Comparison of ENCODE assay signal across 11 mouse cellular contexts in the genomic region with DNA sequence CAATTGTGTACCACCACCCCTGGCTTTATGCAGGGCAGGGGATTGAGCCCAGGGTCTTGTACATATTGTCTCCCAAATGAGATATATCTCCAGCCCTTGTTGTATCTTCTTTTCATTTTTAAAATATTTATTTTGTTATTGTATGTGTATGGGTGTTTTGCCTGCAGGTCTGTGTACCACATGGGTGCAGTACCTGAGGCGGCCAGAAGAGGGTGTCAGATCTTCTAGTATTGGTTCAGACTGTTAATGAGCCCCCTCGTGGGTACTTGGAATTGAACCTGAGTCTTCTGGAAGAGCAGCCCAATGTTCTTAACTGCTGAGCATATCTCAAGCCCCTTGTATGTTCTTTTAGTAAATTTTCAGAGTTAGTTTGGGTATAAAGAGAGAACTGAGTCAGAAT. TPM values are rescaled to one million over a fixed set of nuclear protein-coding genes. Genes with fewer than 3 reads are reported as not detected.
A peak's percentile ranks its signal among the peaks of the same experiment; 100 is the strongest.
DNase-seq lines count a peak whose midpoint lies in the region; ATAC-seq and TF ChIP-seq lines count a peak whose summit lies in the region.
"Had no signal": no experiment of that assay in that cellular context is flagged by ENCODE, and none has a peak within 500 bp of the region (broad histone marks: within the 10 kb centered on the region; RNA-seq: fewer than 3 reads in every experiment).

No protein-coding gene starts in this region.

- H3K4me2 ChIP-seq in hindbrain, postnatal 0 days (ENCODE audit: low read depth, low read length) = no peak overlapping the region
- H3K4me2 ChIP-seq in hindbrain, embryonic 16.5 days (ENCODE audit: low read length) = no peak overlapping the region
- H3K4me2 ChIP-seq: embryonic facial prominence, embryonic 12.5 days; stomach, embryonic 15.5 days had no signal

- DNase-seq in hindbrain, postnatal 0 days (ENCODE audit: low spot score) = peak; percentile 58
- no peak for DNase-seq in testis, postnatal 14 days (ENCODE audit: low spot score)
- DNase-seq in splenic B cell, adult 2 months (ENCODE audit: low read depth, low spot score) = peak; percentile 57
- DNase-seq in spleen, adult 12 weeks (ENCODE audit: low spot score) = no peak
- DNase-seq in MN1 (ENCODE audit: low spot score) = no peak
- DNase-seq: adrenal gland, adult 8-10 months had no signal

- no peaks in the 10 kb centered on the region for H3K9me3 ChIP-seq in hindbrain, postnatal 0 days (ENCODE audit: low read length)
- no peaks in the 10 kb centered on the region for H3K9me3 ChIP-seq in hindbrain, embryonic 16.5 days (ENCODE audit: control insufficient read depth, low read length)
- H3K9me3 ChIP-seq: embryonic facial prominence, embryonic 12.5 days; stomach, embryonic 15.5 days had no signal

- no peaks in the 10 kb centered on the region for H3K4me1 ChIP-seq in hindbrain, postnatal 0 days (ENCODE audit: insufficient read depth, low read length)
- no peaks in the 10 kb centered on the region for H3K4me1 ChIP-seq in hindbrain, embryonic 16.5 days (ENCODE audit: control insufficient read depth, insufficient read depth, low read depth, low read length)
- no peaks in the 10 kb centered on the region for H3K4me1 ChIP-seq in testis, adult 2 months (ENCODE audit: control insufficient read depth, insufficient read depth, low read length)
- H3K4me1 ChIP-seq in bone marrow macrophage, adult 2 months (ENCODE audit: control insufficient read depth, insufficient read depth, low read length) = no peaks in the 10 kb centered on the region
- H3K4me1 ChIP-seq: embryonic facial prominence, embryonic 12.5 days; stomach, embryonic 15.5 days had no signal

- H3K4me3 ChIP-seq in hindbrain, postnatal 0 days (ENCODE audit: low read length) = no peak overlapping the region
- no peak overlapping the region for H3K4me3 ChIP-seq in hindbrain, embryonic 16.5 days (ENCODE audit: low read length)
- no peak overlapping the region for H3K4me3 ChIP-seq in testis, adult 2 months (ENCODE audit: control insufficient read depth, low read depth, low read length)
- no peak overlapping the region for H3K4me3 ChIP-seq in bone marrow macrophage, adult 2 months (ENCODE audit: insufficient read depth, low read length)
- H3K4me3 ChIP-seq: embryonic facial prominence, embryonic 12.5 days; stomach, embryonic 15.5 days had no signal

- ATAC-seq in hindbrain, postnatal 0 days = no peak
- no peak for ATAC-seq in hindbrain, embryonic 16.5 days

- 42% methylated on average over 2 of the region's 2 CpGs for WGBS in hindbrain, postnatal 0 days
- 50% methylated on average over 2 of the region's 2 CpGs for WGBS in hindbrain, embryonic 16.5 days

- H3K36me3 ChIP-seq in hindbrain, postnatal 0 days (ENCODE audit: insufficient read depth, low read length) = peaks cover 21% of the 10 kb centered on the region; the same call in 1 of the 2 replicates
- peaks cover 6% of the 10 kb centered on the region for H3K36me3 ChIP-seq in hindbrain, embryonic 16.5 days (ENCODE audit: control insufficient read depth, insufficient read depth, low read length)
- H3K36me3 ChIP-seq in testis, adult 2 months (ENCODE audit: control insufficient read depth, insufficient read depth, low read length) = no peaks in the 10 kb centered on the region; the same call in 1 of the 2 replicates
- H3K36me3 ChIP-seq in splenic B cell, adult 2 months (ENCODE audit: control insufficient read depth, insufficient read depth, low read length, poor library complexity, severe bottlenecking) = peaks cover 1% of the 10 kb centered on the region; the same call in 1 of the 2 replicates
- H3K36me3 ChIP-seq: stomach, embryonic 15.5 days had no signal

- TF ChIP-seq CTCF in hindbrain, postnatal 0 days (IDR thresholded peaks at IDR 0.05; ENCODE audit: low read depth) = peak; percentile 61
- peak; percentile 43; the same call in 1 of the 2 replicates for TF ChIP-seq CTCF in testis, adult 2 months (IDR thresholded peaks at IDR 0.05; ENCODE audit: control insufficient read depth, insufficient read depth, insufficient replicate concordance, low read depth, low read length)
- 0 out of 2 replicates have a peak, but pooled peaks have one; percentile 32 for TF ChIP-seq CTCF in bone marrow macrophage, adult 2 months (IDR thresholded peaks at IDR 0.05; ENCODE audit: low read depth, low read length)

- H3K27me3 ChIP-seq in hindbrain, postnatal 0 days (ENCODE audit: insufficient read depth, low read length) = no peaks in the 10 kb centered on the region
- no peaks in the 10 kb centered on the region for H3K27me3 ChIP-seq in hindbrain, embryonic 16.5 days (replicated peaks; ENCODE audit: control insufficient read depth, insufficient read depth, low read length)
- H3K27me3 ChIP-seq in testis, adult 2 months (ENCODE audit: control insufficient read depth, insufficient read depth, low read length) = no peaks in the 10 kb centered on the region
- no peaks in the 10 kb centered on the region for H3K27me3 ChIP-seq in splenic B cell, adult 2 months (ENCODE audit: control insufficient read depth, insufficient read depth, low read length, poor library complexity, severe bottlenecking)
- H3K27me3 ChIP-seq: embryonic facial prominence, embryonic 12.5 days; stomach, embryonic 15.5 days had no signal

- no peak overlapping the region for H3K27ac ChIP-seq in hindbrain, postnatal 0 days
- no peak overlapping the region for H3K27ac ChIP-seq in hindbrain, embryonic 16.5 days (ENCODE audit: low read depth, low read length)
- no peak overlapping the region for H3K27ac ChIP-seq in testis, adult 2 months (ENCODE audit: control insufficient read depth, insufficient read depth, low read depth, low read length)
- no peak overlapping the region for H3K27ac ChIP-seq in bone marrow macrophage, adult 2 months (ENCODE audit: insufficient read depth, low read depth, low read length)
- H3K27ac ChIP-seq: embryonic facial prominence, embryonic 12.5 days; stomach, embryonic 15.5 days had no signal

- TF ChIP-seq POLR2A in testis, adult 2 months (IDR thresholded peaks at IDR 0.05; ENCODE audit: control insufficient read depth, low read depth, low read length) = no peak
- TF ChIP-seq POLR2A in bone marrow macrophage, adult 2 months (IDR thresholded peaks at IDR 0.05; ENCODE audit: borderline replicate concordance, low read depth, low read length) = no peak

- H3K9ac ChIP-seq in hindbrain, postnatal 0 days (replicated peaks; ENCODE audit: low read length) = no peak overlapping the region
- H3K9ac ChIP-seq in hindbrain, embryonic 16.5 days (ENCODE audit: low read depth, low read length) = no peak overlapping the region
- H3K9ac ChIP-seq: embryonic facial prominence, embryonic 12.5 days; stomach, embryonic 15.5 days had no signal

RNA-seq across cellular contexts. Expression of a gene that starts 11.3 kb away (rescaled TPM):
- total RNA-seq in hindbrain, postnatal 0 days (2014; rRNA removed) = 31.0 and 41.1 TPM in 2 replicates
- polyA plus RNA-seq in hindbrain, postnatal 0 days (2015; fragmentation: Nextera tagmentation; extraction: Ambion mirVana) = 49.7 and 50.2 TPM in 2 replicates
- 48.7 and 51.3 TPM in 2 replicates for polyA plus RNA-seq in hindbrain, embryonic 16.5 days (2015; fragmentation: Nextera tagmentation; extraction: Ambion mirVana)
- polyA plus RNA-seq in testis, adult 2 months (2012; rRNA removed) = 19.7 and 20.4 TPM in 2 replicates
- polyA plus RNA-seq in bone marrow macrophage, adult 2 months (2012; ENCODE audit: insufficient read depth, insufficient read length, missing spikeins) = 28.5 and 29.9 TPM in 2 replicates

RNA-seq across cellular contexts. Expression of a gene that starts 16.0 kb away (rescaled TPM):
- total RNA-seq in hindbrain, postnatal 0 days (2014; rRNA removed) = 87.3 and 92.2 TPM in 2 replicates
- 39.7 and 43.9 TPM in 2 replicates for polyA plus RNA-seq in hindbrain, postnatal 0 days (2015; fragmentation: Nextera tagmentation; extraction: Ambion mirVana)
- 36.8 and 52.8 TPM in 2 replicates for polyA plus RNA-seq in hindbrain, embryonic 16.5 days (2015; fragmentation: Nextera tagmentation; extraction: Ambion mirVana)
- 105 and 112 TPM in 2 replicates for polyA plus RNA-seq in testis, adult 2 months (2012; rRNA removed)
- 35.2 and 37.6 TPM in 2 replicates for polyA plus RNA-seq in bone marrow macrophage, adult 2 months (2012; ENCODE audit: insufficient read depth, insufficient read length, missing spikeins)

RNA-seq across cellular contexts. Expression of a gene that starts 24.0 kb away (rescaled TPM):
- 52.1 and 54.8 TPM in 2 replicates for total RNA-seq in hindbrain, postnatal 0 days (2014; rRNA removed)
- 38.5 and 39.7 TPM in 2 replicates for polyA plus RNA-seq in hindbrain, postnatal 0 days (2015; fragmentation: Nextera tagmentation; extraction: Ambion mirVana)
- polyA plus RNA-seq in hindbrain, embryonic 16.5 days (2015; fragmentation: Nextera tagmentation; extraction: Ambion mirVana) = 44.6 and 48.0 TPM in 2 replicates
- 138 and 143 TPM in 2 replicates for polyA plus RNA-seq in testis, adult 2 months (2012; rRNA removed)
- 38.4 and 43.1 TPM in 2 replicates for polyA plus RNA-seq in bone marrow macrophage, adult 2 months (2012; ENCODE audit: insufficient read depth, insufficient read length, missing spikeins)

Comparison
In these comparisons a context has a peak if more than half of its experiments do, and no peak if none do; other contexts are left out.
1. DNase-seq: peak in hindbrain, postnatal 0 days (single experiment) and splenic B cell, adult 2 months (single experiment); none in testis, postnatal 14 days (single experiment), spleen, adult 12 weeks (single experiment) and MN1 (single experiment).
2. Peak in every context shown above with its lines, with median percentiles within 50 percentile points of each other: CTCF ChIP-seq.